Mouse (Mus musculus) testis, adult 2 months (tissue): ENCODE results near the gene Rbm34. TPM values are rescaled to one million over a fixed set of nuclear protein-coding genes. Genes with fewer than 3 reads are reported as not detected.
A peak's percentile ranks its signal among the peaks of the same experiment; 100 is the strongest.
"Not testable (repeated sequence)": the region's sequence is repeated elsewhere in the genome, so short reads cannot be mapped to it uniquely, and the experiment has no call there.

Experiments
- H3K27ac ChIP-seq: fragments of 200-500 bp; 2 replicates; pipeline ENCODE4 v1.5.1; 2012; ENCODE audit warnings: low read depth, low read length; ENCODE audit not compliant: control insufficient read depth, insufficient read depth
- H3K27me3 ChIP-seq: fragments of 200-500 bp; 2 replicates; pipeline ENCODE4 v1.6.1; 2012; ENCODE audit warnings: mild to moderate bottlenecking, low read length, moderate library complexity; ENCODE audit not compliant: control insufficient read depth, insufficient read depth
- H3K36me3 ChIP-seq: fragments of 200-500 bp; 2 replicates; pipeline ENCODE4 v1.6.1; 2012; ENCODE audit warnings: mild to moderate bottlenecking, low read length; ENCODE audit not compliant: control insufficient read depth, insufficient read depth
- H3K4me1 ChIP-seq: fragments of 200-500 bp; 2 replicates; pipeline ENCODE4 v1.6.1; 2012; ENCODE audit warnings: low read length; ENCODE audit not compliant: control insufficient read depth, insufficient read depth
- H3K4me3 ChIP-seq: fragments of 200-500 bp; 2 replicates; pipeline ENCODE4 v1.5.1; 2012; ENCODE audit warnings: low read depth, mild to moderate bottlenecking, low read length, moderate library complexity, mixed read lengths; ENCODE audit not compliant: control insufficient read depth
- CTCF ChIP-seq: fragments of 200-500 bp; IDR thresholded peaks from 2 replicates; pipeline ENCODE4 v1.5.1; 2012; ENCODE audit warnings: low read depth, mild to moderate bottlenecking, inconsistent platforms, low read length, moderate library complexity; ENCODE audit not compliant: control insufficient read depth, insufficient read depth, insufficient replicate concordance
- POLR2A ChIP-seq: fragments of 200-500 bp; IDR thresholded peaks from 2 replicates; pipeline ENCODE4 v1.6.1; 2012; ENCODE audit warnings: low read depth, mild to moderate bottlenecking, inconsistent platforms, low read length, moderate library complexity; ENCODE audit not compliant: control insufficient read depth
- polyA plus RNA-seq: library from polyadenylated mRNA; depleted of rRNA; stranded (reverse); fragments of >200 nt; gene quantifications from 2 replicates; pipeline ENCODE4 v1.2.3, GENCODE M21; 2012

Rbm34 gene
- polyA plus RNA-seq, 1 experiment, result 2.6 TPM

- TF ChIP-seq CTCF, result no peak
- no peaks in the 10 kb centered on the region; the same call in 1 of the 2 replicates for H3K4me1 ChIP-seq
- no peak overlapping the region for H3K4me3 ChIP-seq
- H3K27ac ChIP-seq, result no peak overlapping the region
- H3K27me3 ChIP-seq, result no peaks in the 10 kb centered on the region
- H3K36me3 ChIP-seq, result no peaks in the 10 kb centered on the region
Measured at GRCm38 (mm10) chr8:126919255-126919654, 51.6 kb downstream of the Rbm34 start.

DNA sequence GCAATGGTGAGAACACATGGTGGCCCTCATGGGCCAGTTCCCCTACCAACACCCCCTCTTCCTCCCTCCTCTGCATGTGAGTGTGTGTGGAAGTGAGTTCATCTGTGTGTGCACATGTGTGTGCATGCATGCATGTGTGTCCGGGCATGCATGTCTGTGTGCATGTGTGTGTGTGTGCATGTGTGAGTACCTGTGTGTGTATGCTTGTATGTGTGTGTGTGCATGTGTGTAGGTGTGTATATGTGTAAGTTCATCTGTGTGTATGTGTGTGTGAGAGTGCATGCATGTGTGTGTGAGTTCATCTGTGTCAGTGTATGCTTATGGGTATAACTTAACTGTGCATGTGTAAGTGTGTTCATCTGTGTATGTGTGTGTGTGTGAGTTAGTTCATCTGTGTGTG lies 52.5 kb downstream of the Rbm34 start:
- no peaks in the 10 kb centered on the region for H3K27me3 ChIP-seq
- H3K4me1 ChIP-seq, result no peaks in the 10 kb centered on the region; the same call in 1 of the 2 replicates
- no peak for TF ChIP-seq POLR2A
- no peak for TF ChIP-seq CTCF
- no peaks in the 10 kb centered on the region for H3K36me3 ChIP-seq
- H3K4me3 ChIP-seq, result no peak overlapping the region
- no peak overlapping the region for H3K27ac ChIP-seq

DNA sequence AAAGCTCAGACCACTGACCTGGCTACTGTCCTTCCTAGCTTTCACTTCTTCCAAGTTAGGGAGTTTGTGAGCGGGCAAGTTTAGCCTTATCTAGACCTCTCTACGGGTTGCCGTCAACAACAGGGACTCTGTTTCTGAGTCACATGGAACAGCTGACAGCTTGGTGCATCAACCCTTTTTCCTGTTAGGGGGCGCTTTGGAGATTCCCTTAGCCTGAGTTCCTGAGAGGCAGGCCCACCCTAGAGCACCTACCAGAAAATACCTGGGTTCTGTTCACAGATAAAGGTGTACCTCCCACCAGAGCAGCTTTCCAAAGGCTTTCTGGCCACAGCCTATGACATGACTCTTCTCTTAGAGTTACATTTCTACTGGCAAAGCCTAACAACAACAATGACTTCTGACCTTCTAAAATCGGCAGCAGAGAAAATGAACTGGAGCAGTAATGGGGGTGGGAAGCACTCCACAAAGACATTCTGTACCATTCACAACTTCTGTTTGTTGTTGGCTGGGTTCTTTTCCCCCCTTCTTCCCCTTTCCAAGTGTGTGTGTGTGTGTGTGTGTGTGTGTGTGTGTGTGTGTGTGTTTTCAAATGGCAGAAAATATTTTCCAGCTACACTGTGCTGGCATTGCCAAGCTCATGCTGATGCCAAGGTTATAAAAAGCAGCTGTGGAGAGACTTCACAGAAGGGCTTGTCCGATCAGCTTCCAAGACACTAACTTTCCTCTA lies 53.5 kb downstream of the Rbm34 start:
- Histone ChIP-seq H3K27me3 (no peaks in the 10 kb centered on the region), H3K36me3 (no peaks in the 10 kb centered on the region), H3K4me1 (no peaks in the 10 kb centered on the region; the same call in 1 of the 2 replicates), H3K27ac (no peak overlapping the region), H3K4me3 (no peak overlapping the region)
- TF ChIP-seq CTCF (no peak), POLR2A (no peak)

GRCm38 (mm10) chr8:126916611-126917010 lies 54.3 kb downstream of the Rbm34 start:
- H3K27me3 ChIP-seq, result no peaks in the 10 kb centered on the region
- H3K4me1 ChIP-seq, result no peaks in the 10 kb centered on the region; the same call in 1 of the 2 replicates
- no peak overlapping the region for H3K4me3 ChIP-seq
- TF ChIP-seq CTCF (no peak), POLR2A (no peak)
- H3K36me3 ChIP-seq, result no peaks in the 10 kb centered on the region
- H3K27ac ChIP-seq, result no peak overlapping the region

DNA sequence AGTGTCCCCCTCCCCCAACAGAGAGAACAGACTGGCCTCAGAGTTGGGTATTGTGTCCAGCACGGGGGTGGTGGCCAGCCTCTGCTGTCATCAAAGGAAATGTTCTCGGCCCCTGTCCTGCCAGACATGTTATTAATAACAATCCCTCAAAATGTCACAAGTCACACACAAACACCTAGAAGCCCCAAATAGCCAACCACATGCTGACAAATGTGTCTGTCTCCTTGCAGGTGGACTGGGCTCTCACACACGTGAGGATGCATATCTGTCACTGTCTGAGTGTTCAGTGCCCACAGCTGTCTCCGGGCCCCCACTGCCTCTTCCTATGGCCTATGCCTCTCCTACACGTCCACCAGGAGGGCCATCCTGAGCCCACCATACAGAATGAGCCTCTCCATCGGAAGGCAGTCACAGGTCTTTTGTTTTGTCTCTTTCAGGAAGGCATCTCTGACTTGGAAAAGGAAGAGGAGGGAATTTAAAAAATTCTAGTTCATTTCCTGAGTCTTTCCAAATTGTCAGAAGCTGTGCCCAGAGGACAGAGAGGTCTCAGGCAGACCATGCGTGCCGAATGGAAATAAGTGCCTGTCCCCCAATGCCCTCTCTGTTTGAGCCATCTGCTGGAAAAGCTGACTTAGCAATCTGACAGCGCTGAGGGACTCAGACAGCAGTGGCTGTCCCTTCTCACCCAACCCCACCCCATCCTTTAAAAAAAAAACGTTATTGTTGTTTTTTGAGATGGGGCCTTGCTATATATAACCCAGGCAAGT lies 56.1 kb downstream of the Rbm34 start:
- TF ChIP-seq POLR2A, result no peak
- no peak for TF ChIP-seq CTCF
- Histone ChIP-seq H3K4me1 (no peaks in the 10 kb centered on the region; the same call in 1 of the 2 replicates), H3K36me3 (no peaks in the 10 kb centered on the region), H3K27ac (no peak overlapping the region), H3K4me3 (no peak overlapping the region), H3K27me3 (no peaks in the 10 kb centered on the region)

- not testable (repeated sequence) for H3K27me3 ChIP-seq, H3K4me1 ChIP-seq, H3K4me3 ChIP-seq, H3K27ac ChIP-seq, H3K36me3 ChIP-seq
Measured at GRCm38 (mm10) chr8:126914107-126914490, 56.8 kb downstream of the Rbm34 start.

DNA sequence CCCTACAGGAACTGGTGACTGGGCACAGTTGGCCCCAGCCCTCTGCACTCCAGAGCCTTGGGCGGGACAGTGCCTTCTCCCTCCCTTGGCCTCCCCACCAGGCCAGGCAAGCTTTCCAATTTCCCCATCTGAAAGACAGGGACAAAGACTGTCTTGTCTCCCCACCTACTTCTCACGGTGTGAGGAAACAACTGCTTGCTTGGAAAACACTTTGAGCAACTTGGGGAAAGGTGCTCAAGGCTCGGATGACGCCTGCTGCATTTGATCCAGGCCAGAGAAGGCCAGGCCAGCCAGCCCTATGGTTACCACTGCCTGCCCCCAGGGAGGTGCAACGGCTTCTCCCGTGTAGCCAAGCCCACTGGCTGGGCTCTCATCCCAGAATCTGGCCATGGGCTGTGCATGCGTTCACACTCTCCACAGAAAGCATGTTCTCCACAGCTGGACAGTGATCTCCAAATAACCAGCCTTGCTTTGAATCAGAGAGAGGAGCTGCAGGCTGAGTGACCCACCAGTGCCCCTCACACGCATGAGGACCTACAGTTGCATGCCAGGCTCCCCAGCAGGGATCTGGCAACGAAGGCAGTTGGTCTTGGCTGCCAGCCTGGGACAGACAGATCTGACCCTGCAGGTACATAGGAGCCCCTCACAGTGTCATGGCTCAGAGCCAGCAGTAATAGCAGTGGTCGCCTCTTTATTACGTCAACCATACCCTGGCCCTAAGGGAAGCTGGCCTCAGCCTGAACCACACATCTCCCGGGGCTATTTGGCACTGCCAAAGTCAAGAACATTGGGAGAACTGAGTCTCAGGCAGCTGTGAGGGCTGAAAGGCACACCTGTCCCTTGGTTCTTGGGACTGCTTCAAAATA lies 57.4 kb downstream of the Rbm34 start:
- H3K27ac ChIP-seq, result peak overlapping the region; percentile 2; the same call in 1 of the 2 replicates
- no peak for TF ChIP-seq POLR2A
- no peak for TF ChIP-seq CTCF

More for the DNA sequence above, 57.4 kb downstream of the Rbm34 start:
- Histone ChIP-seq H3K4me1 (no peaks in the 10 kb centered on the region; the same call in 1 of the 2 replicates), H3K27me3 (no peaks in the 10 kb centered on the region), H3K4me3 (no peak overlapping the region), H3K36me3 (no peaks in the 10 kb centered on the region)
